Mouse (Mus musculus) small intestine, adult 2 months (tissue): ENCODE results near the gene Nav2.

Experiments
- CTCF ChIP-seq: fragments of 200-500 bp; IDR thresholded peaks from 2 replicates; pipeline ENCODE4 v1.5.1; 2012; ENCODE audit warnings: low read depth, mild to moderate bottlenecking, control low read depth, inconsistent platforms, low read length, moderate library complexity, mixed read lengths; ENCODE audit not compliant: insufficient replicate concordance, insufficient read length; ENCODE audit errors: extremely low read depth
- POLR2A ChIP-seq: fragments of 200-500 bp; IDR thresholded peaks from 2 replicates; pipeline ENCODE4 v1.6.1; 2012; ENCODE audit warnings: low read depth, mild to moderate bottlenecking, control low read depth, inconsistent platforms, low read length, moderate library complexity

- TF ChIP-seq CTCF (no peak), POLR2A (no peak)
Observed at GRCm38 (mm10) chr7:48891029-48891428, 17.5 kb upstream of the Nav2 start.
